Mouse (Mus musculus) liver, embryonic 14.5 days (tissue): ENCODE data around the gene Cttnbp2nl.

ENCODE experiments used
- CTCF ChIP-seq: IDR thresholded peaks from 2 replicates; pipeline ENCODE4 v1.5.1; 2016; ENCODE audit warnings: antibody characterized with exemption, low read depth, control low read depth
- EP300 ChIP-seq: IDR thresholded peaks from 2 replicates; pipeline ENCODE4 v1.6.1; 2016; ENCODE audit warnings: antibody characterized with exemption, low read depth

DNA sequence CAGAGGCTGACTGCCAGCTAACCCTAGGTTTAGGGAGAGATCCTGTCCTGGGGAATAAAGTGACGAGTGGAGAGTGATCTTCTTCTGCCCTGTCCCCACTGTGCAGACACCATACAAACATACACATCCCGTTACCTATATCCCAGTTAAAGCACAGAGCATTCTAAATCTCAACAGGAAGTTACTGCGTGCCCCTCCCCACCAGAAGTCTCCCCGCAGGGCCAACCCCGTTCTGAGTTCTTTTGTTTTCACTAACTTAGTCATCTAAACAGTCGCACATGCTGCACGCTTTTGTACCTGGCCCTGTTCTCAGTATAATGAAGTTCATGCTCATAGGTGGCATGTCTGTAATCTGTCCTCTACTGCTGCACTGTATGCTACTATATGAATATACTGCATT, 36.7 kb downstream of the Cttnbp2nl start:
- no peak for TF ChIP-seq EP300
- TF ChIP-seq CTCF = no peak
